Mouse (Mus musculus) hindbrain, embryonic 15.5 days (tissue): Measurements from ENCODE around the gene Hip1. TPM values are rescaled to one million over a fixed set of nuclear protein-coding genes. Genes with fewer than 3 reads are reported as not detected.
"Not testable (repeated sequence)": the region's sequence is repeated elsewhere in the genome, so short reads cannot be mapped to it uniquely, and the experiment has no call there.

Experiments used
- ATAC-seq: fragments of 200-750 bp; cut with Nextera tagmentation; 2 replicates; pipeline ENCODE4 v1.8.0; 2017; ENCODE audit warnings: low read depth, moderate number of reproducible peaks, moderate TSS enrichment; ENCODE audit not compliant: low FRiP score
- H3K27ac ChIP-seq: fragments of 300-500 bp; sonication (generic); replicated peaks from 2 replicates; pipeline ENCODE4 v1.5.1; 2015; ENCODE audit warnings: mild to moderate bottlenecking, inconsistent platforms
- H3K27me3 ChIP-seq: fragments of 300-500 bp; sonication (generic); 2 replicates; pipeline ENCODE4 v1.6.1; 2015; ENCODE audit warnings: control low read depth, inconsistent platforms
- H3K36me3 ChIP-seq: fragments of 300-500 bp; sonication (generic); 2 replicates; pipeline ENCODE4 v1.6.1; 2015; ENCODE audit warnings: control low read depth, inconsistent platforms
- H3K4me1 ChIP-seq: fragments of 300-500 bp; sonication (generic); replicated peaks from 2 replicates; pipeline ENCODE4 v1.6.1; 2015; ENCODE audit warnings: control low read depth, inconsistent platforms
- H3K4me2 ChIP-seq: fragments of 300-500 bp; sonication (generic); 2 replicates; pipeline ENCODE4 v1.6.1; 2015; ENCODE audit warnings: moderate library complexity, mild to moderate bottlenecking, inconsistent platforms
- H3K4me3 ChIP-seq: fragments of 300-500 bp; sonication (generic); 2 replicates; pipeline ENCODE4 v1.5.1; 2015; ENCODE audit warnings: mild to moderate bottlenecking, inconsistent platforms
- H3K9ac ChIP-seq: fragments of 300-500 bp; sonication (generic); 2 replicates; pipeline ENCODE4 v1.6.1; 2015; ENCODE audit warnings: inconsistent platforms
- H3K9me3 ChIP-seq: fragments of 300-500 bp; sonication (generic); 2 replicates; pipeline ENCODE4 v1.6.1; 2016; ENCODE audit warnings: control low read depth, inconsistent platforms
- WGBS: fragments of 180-500 bp; shearing (Covaris S2); methylation state at CpG from one replicate; pipeline ENCODE4 v1.1.7; 2015; 5-methylcytosine and 5-hydroxymethylcytosine counted together
- polyA plus RNA-seq: library from polyadenylated mRNA; unstranded; fragments of >200 nt; fragmentation: Nextera tagmentation; extraction: Ambion mirVana; gene quantifications from 2 replicates; pipeline ENCODE4 v1.2.1, GENCODE M21; 2015

Gene Hip1
- polyA plus RNA-seq, 1 experiment from 2014 or later: 39.1 TPM

DNA sequence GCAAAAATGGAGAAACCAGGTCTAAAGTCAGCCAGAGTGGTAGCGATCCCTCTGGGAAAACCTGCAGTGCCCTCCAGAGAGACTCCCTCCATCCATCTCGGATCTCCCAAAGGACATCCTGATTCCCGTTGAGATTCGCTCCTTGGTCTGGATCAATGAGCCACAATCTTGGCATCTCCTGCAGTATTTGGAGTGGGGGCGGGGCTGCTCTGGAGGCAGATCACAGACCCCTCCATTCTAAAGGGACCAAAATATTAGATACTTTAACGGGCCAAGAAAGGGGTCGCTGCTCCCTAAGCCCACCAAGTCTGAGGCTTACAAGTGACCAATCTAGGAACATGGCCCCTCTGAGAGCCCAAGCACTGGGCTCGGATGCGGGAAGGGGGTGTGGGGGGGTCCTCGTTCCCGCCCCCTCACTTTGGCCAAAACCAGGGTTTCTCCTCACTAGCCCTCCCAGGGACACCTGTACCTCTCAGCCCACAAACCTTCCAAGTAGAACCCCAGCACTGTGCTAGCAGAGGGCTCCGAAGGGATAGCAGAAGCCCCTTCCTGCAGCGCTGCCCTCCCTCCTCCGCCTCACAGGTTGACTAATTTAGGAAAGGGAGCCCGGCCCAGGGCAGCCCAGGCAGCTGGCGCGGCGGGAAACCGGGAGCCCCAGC lies 56.6 kb downstream of the Hip1 start:
- Histone ChIP-seq H3K36me3 (no peaks in the 10 kb centered on the region), H3K4me3 (peak overlapping the region; percentile 72), H3K9me3 (no peaks in the 10 kb centered on the region), H3K27ac (peak overlapping the region; percentile 91), H3K9ac (peak overlapping the region; percentile 63), H3K27me3 (no peaks in the 10 kb centered on the region), H3K4me2 (peak overlapping the region; percentile 91), H3K4me1 (peaks cover 44% of the 10 kb centered on the region)
- ATAC-seq: no peak; the same call in none of the 2 replicates
- WGBS: under 1% methylated on average over 19 of the region's 19 CpGs

DNA sequence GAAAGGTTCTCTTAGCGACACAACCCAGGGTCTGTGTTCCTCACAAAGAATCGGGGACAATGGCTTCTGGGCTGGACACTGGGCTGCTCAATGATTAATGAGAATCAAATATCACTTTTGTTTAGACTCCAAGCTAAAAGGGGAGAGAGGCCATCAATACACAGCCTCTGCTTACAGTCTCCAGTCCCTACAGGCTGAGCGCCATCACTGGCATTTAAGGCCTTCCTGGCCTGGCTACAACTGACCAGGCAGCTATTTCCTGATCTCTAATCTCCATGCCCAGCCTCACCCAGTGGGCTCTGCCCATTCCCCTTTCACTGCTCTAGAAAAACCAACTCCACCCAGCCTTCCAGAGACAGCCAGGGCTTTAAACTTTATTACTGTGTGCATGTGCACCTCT lies 59.6 kb downstream of the Hip1 start:
- no peak overlapping the region for H3K9ac ChIP-seq
- no peak overlapping the region for H3K27ac ChIP-seq
- no peaks in the 10 kb centered on the region for H3K9me3 ChIP-seq
- H3K27me3 ChIP-seq: no peaks in the 10 kb centered on the region
- 39% methylated on average over 3 of the region's 3 CpGs for WGBS
- peaks cover 41% of the 10 kb centered on the region for H3K4me1 ChIP-seq
- H3K4me3 ChIP-seq: no peak overlapping the region
- ATAC-seq: no peak
- H3K4me2 ChIP-seq: no peak overlapping the region
- H3K36me3 ChIP-seq: no peaks in the 10 kb centered on the region

DNA sequence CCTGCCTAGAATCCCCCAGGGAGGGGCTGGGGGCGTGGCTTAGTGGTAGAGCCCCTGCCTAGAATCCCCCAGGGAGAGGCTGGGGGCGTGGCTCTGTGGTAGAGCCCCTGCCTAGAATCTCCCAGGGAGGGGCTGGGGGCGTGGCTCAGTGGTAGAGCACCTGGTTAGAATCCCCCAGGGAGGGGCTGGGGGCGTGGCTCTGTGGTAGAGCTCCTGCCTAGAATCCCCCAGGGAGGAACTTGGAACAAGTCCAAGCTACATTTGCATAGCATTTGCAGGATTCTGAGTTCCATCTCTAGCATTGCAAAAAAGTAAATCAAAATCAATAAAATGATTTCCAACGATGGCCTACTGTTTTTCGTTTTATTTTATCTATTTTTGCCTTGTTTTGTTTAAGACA lies 61.1 kb downstream of the Hip1 start:
- H3K9ac ChIP-seq, H3K4me3 ChIP-seq, ATAC-seq, H3K27me3 ChIP-seq, H3K9me3 ChIP-seq, H3K36me3 ChIP-seq, H3K4me2 ChIP-seq, H3K27ac ChIP-seq: not testable (repeated sequence)
- 79% methylated on average over 6 of the region's 6 CpGs for WGBS
- peaks cover 33% of the 10 kb centered on the region for H3K4me1 ChIP-seq

DNA sequence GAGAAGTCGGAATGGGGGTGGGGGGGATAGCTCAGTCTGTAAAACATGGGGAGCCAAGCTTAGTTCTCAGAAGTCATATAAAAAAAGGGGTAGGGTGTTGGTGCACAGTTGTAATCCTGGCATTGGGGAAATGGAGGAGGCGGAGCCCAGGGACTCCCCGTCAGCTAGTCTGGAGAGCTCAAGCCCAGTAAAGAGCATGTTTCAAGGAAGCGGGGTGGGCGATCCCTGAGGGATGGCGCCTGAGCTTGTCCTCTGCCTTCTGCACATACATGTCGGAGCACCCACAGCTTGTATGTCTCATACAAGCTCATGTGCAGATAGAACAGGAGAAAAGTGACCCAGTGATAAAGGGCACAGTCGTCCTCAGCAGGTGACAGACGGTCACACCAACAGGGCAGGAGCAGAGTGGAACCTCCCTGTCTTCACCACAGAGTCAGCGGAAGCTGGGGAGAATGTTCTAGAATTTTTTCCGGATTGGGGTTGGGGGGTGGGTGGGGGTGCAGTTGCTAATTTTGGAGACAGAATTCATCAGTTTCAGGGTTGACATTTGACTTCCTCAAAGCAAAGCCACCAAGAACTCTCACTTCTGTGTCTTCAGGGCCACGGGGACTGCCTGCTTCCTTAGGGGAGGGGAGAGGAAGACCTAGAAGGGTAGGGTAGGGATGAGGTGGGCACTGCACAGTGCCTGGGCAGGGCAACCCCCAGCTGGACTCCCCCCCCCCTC lies 65.9 kb downstream of the Hip1 start:
- Histone ChIP-seq H3K4me1 (no peaks in the 10 kb centered on the region), H3K36me3 (no peaks in the 10 kb centered on the region), H3K4me2 (no peak overlapping the region), H3K9ac (no peak overlapping the region), H3K4me3 (no peak overlapping the region), H3K27me3 (no peaks in the 10 kb centered on the region), H3K27ac (no peak overlapping the region), H3K9me3 (no peaks in the 10 kb centered on the region)
- ATAC-seq: peak; percentile 34; the same call in 1 of the 2 replicates
- WGBS: 88% methylated on average over 12 of the region's 12 CpGs

DNA sequence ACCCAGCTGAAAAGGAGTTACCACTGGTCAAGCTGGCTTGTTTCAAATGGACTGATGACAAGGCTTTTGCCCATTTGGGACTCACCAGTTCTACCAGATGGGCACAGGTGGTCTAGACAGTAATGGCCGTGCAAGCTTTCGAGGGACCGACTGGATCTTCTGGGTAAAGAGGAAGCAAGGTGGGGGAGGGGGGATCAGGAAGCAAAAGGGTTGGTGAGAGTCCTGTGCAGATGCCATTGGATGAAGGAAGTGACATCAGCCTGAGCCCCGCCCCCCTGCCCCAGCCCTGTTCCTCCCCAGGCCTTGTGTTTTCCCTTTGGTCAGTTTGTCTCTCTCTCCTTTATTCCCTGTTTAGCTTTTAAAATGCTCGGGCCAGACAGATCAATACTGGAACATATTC lies 68.7 kb downstream of the Hip1 start:
- Histone ChIP-seq H3K4me3 (no peak overlapping the region), H3K9ac (no peak overlapping the region), H3K27ac (no peak overlapping the region), H3K4me1 (no peaks in the 10 kb centered on the region), H3K4me2 (no peak overlapping the region), H3K36me3 (no peaks in the 10 kb centered on the region), H3K27me3 (no peaks in the 10 kb centered on the region), H3K9me3 (no peaks in the 10 kb centered on the region)
- no peak for ATAC-seq
- 95% methylated on average over 5 of the region's 5 CpGs for WGBS

DNA sequence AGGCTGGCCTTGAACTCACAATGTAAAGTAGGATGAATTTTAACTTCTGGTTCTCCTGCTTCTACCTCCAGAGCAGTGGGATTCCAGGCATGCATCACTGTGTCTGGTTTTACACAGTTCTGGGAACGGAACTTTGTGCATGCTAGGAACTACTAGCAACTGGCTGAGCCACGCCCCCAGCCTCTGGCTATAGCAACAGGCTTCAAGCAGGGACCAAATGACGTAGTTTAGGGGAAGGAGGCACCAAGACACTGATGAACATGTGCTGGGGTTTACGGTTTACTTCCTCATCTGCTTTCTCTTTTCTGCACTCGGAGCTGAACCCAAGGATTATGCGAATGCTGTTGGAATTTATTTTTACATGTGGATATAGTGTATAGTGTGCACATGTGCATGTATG lies 72.5 kb downstream of the Hip1 start:
- Histone ChIP-seq H3K4me1 (no peaks in the 10 kb centered on the region), H3K36me3 (no peaks in the 10 kb centered on the region), H3K4me3 (no peak overlapping the region), H3K27ac (no peak overlapping the region), H3K9me3 (no peaks in the 10 kb centered on the region), H3K4me2 (no peak overlapping the region), H3K9ac (no peak overlapping the region), H3K27me3 (no peaks in the 10 kb centered on the region)
- no peak for ATAC-seq
- WGBS: 89% methylated on average over 6 of the region's 6 CpGs

DNA sequence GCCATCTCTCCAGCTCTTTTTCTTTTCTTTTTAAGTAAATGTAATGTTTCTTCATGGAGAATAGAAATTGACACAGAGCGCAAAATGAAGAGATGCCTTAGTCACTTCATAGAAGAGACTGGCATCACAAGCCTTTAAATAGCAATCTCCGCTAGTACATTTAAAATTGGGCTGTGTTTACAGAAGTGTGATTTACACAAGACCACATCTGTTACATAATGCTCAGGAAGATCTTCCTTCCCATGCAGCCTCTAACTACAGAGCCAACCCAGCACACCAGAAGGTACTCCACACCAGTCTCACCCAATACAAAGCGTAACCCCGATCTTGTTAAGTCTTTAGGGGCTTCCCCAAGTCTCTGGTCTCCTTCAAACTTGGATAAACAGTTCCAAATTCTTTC lies 73.2 kb downstream of the Hip1 start:
- no peak for ATAC-seq
- Histone ChIP-seq H3K9ac (no peak overlapping the region), H3K4me1 (no peaks in the 10 kb centered on the region), H3K27me3 (no peaks in the 10 kb centered on the region), H3K4me2 (no peak overlapping the region), H3K9me3 (no peaks in the 10 kb centered on the region), H3K36me3 (no peaks in the 10 kb centered on the region), H3K27ac (no peak overlapping the region), H3K4me3 (no peak overlapping the region)
- 97% methylated on average over 4 of the region's 4 CpGs for WGBS

DNA sequence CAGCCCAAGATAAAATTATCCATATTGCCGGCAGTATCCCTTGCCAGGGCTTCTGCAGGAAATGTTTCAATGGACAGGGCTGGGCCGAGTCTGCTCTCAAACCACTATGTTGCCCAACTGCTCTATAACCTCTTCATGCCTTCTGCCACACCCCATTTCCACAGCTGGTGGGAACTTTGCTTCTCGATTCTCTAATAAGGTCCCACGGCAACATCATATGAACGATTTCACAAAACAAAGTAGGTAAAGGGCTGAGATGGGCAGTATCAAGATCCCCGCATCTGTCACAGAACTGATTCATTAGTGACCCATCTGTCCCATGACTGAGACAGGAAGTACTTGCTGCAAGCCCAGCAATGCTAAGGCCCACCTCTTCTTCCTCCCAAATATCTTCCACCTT lies 76.6 kb downstream of the Hip1 start:
- Histone ChIP-seq H3K9me3 (no peaks in the 10 kb centered on the region), H3K27ac (no peak overlapping the region), H3K27me3 (no peaks in the 10 kb centered on the region), H3K4me2 (no peak overlapping the region), H3K36me3 (no peaks in the 10 kb centered on the region), H3K4me3 (no peak overlapping the region), H3K9ac (no peak overlapping the region), H3K4me1 (peaks cover 13% of the 10 kb centered on the region)
- ATAC-seq: no peak
- WGBS: 97% methylated on average over 6 of the region's 6 CpGs

DNA sequence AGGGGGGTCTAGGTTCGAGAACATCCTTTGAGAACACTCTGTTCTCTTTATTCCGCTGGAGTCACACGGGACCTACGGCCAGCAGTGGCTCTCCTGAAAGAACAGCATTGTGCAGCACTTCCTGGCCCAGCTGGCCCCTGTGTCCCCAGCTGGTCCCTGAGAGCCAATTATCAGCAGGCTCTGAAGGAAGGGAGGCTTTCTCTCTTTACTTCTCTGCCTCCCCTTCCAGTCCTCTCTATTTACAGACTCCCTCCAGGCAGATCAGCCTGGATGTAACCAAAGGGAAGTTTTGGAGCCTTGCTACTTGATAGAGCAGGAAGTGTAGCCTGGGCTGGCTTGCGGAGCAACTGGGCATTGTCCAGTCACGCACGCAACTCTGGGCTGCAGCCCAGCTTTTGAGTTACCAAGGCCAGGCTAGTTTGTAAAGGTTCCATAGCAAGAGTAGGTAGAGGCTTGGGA lies 79.1 kb downstream of the Hip1 start:
- WGBS: 38% methylated on average over 7 of the region's 7 CpGs
- H3K9me3 ChIP-seq: no peaks in the 10 kb centered on the region
- H3K4me3 ChIP-seq: no peak overlapping the region
- peaks cover 14% of the 10 kb centered on the region for H3K4me1 ChIP-seq
- no peaks in the 10 kb centered on the region for H3K36me3 ChIP-seq
- peak; percentile 63; the same call in 1 of the 2 replicates for ATAC-seq
- H3K9ac ChIP-seq: no peak overlapping the region
- H3K27ac ChIP-seq: peak overlapping the region; percentile 69
- H3K4me2 ChIP-seq: no peak overlapping the region
- no peaks in the 10 kb centered on the region for H3K27me3 ChIP-seq

DNA sequence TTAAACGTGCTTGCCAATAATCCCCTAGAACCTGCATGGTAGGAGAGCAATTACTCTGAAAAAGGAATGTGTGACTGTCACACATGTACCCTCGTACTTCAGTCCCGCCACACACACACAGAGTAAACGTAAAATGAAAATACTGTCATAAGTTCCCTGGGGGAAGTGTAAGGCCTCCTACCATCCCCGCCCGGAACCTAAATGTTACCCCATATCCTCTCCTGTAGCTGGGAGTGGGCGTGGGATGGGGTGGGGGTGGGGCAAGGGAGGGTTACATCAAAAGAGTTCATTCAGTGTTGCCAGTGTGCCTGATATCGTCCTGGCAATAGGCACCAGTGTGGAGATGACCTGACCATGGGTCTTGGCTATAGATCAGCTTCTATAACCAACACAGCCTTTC lies 81.5 kb downstream of the Hip1 start:
- Histone ChIP-seq H3K36me3 (peaks cover 11% of the 10 kb centered on the region; the same call in 1 of the 2 replicates), H3K4me3 (no peak overlapping the region), H3K27ac (no peak overlapping the region), H3K9ac (no peak overlapping the region), H3K4me1 (peaks cover 23% of the 10 kb centered on the region), H3K4me2 (no peak overlapping the region), H3K9me3 (no peaks in the 10 kb centered on the region), H3K27me3 (no peaks in the 10 kb centered on the region)
- 81% methylated on average over 8 of the region's 8 CpGs for WGBS
- no peak for ATAC-seq

DNA sequence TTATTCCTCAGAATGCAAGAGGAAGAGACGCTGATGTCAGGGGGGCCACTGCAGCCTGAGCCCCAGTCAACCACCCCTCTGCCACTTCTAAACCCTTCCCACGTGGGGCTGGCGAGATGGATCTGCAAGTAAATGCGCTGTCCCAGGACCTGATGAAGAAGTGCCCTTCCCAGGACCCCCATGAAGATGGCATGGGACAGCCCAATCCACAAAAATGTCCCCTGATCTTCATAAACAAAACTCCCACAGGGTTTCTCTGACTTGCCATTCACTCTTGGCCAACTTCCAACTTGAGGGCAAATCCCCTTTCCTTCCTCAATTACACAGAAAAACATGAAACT lies 84.1 kb downstream of the Hip1 start:
- H3K27ac ChIP-seq: peak overlapping the region; percentile 79
- H3K4me2 ChIP-seq: peak overlapping the region; percentile 26; the same call in 1 of the 2 replicates
- no peaks in the 10 kb centered on the region for H3K27me3 ChIP-seq
- H3K9me3 ChIP-seq: no peaks in the 10 kb centered on the region
- H3K4me1 ChIP-seq: peaks cover 15% of the 10 kb centered on the region
- peaks cover 21% of the 10 kb centered on the region for H3K36me3 ChIP-seq
- ATAC-seq: no peak
- WGBS: 39% methylated on average over 4 of the region's 4 CpGs
- H3K9ac ChIP-seq: no peak overlapping the region
- no peak overlapping the region for H3K4me3 ChIP-seq

DNA sequence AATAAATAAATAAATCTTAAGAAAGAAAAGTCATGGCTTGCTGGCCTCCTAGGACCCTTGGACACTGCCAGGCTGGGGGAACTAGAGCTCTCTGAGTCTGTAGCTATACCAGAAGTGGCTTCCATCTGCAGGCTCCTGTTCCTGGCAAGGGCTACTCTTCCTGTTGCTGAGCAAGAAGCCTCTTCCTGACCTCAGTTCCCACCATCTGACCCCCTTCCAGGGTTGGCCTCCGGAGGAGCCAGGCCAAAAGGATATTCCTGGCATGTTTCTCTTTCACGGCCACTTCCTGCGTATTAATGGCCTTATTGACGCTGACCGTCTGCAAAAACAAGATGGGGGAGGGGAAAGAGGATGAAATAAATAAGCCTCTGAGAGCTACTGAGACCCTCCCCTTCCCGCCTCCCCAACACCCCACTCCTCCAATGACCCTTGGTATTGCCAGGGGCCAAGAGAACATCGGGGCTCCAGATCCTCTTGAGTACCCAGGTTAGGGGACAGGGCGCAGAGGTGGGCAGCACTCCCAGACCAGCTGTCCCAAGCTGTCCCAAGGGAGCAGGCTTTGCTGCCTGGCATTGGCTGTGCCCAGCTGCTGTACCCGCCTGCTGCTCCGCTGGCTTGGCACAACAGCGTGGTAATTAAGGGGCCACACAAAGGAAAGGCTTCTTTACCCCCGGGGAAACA lies 84.6 kb downstream of the Hip1 start:
- peaks cover 21% of the 10 kb centered on the region for H3K36me3 ChIP-seq
- H3K9ac ChIP-seq: no peak overlapping the region
- peak; percentile 87 for ATAC-seq
- peak overlapping the region; percentile 26 for H3K4me2 ChIP-seq
- H3K27ac ChIP-seq: peak overlapping the region; percentile 79
- H3K27me3 ChIP-seq: no peaks in the 10 kb centered on the region
- 45% methylated on average over 12 of the region's 12 CpGs for WGBS
- H3K9me3 ChIP-seq: no peaks in the 10 kb centered on the region
- H3K4me1 ChIP-seq: peaks cover 14% of the 10 kb centered on the region
- H3K4me3 ChIP-seq: no peak overlapping the region
